Mouse (Mus musculus) layer of hippocampus, postnatal 10 days (tissue): ENCODE data around the gene Fut1. TPM values are rescaled to one million over a fixed set of nuclear protein-coding genes. Genes with fewer than 3 reads are reported as not detected.

Experiments
- DNase-seq, 2 experiments: peaks; one replicate each; pipeline ENCODE4 v3.0.0; 2021; ENCODE audit warnings: low spot score in 2 of 2
- total RNA-seq, 2 experiments: library from RNA; stranded (reverse); gene quantifications; 2 replicates each; pipeline ENCODE4 v1.2.3; 2021

The Fut1 gene
- total RNA-seq, 2 experiments from 2014 or later = 0.20 to 0.71 TPM

GRCm38 (mm10) chr7:45667761-45668160 is 50.7 kb downstream of the Fut1 start:
- DNase-seq = peak in 1 of 2 experiments; percentile 51

DNA sequence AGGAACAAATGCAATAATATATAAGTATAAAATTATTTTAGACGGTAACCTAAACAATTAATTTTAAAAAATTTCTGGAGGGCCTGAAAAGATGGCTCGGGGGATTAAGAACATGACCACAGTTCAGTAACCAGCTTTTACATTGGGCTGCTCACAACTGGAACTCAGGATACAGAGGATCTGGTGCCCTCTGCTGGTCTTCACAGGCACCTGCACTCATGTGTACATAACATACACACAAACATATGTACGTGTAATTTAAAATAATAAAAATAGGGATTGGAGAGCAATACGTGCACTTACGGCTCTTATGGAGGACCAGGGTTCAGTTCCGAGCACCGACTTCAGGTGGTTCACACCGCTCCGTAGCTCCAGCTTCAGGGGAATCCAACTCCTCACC is 51.8 kb downstream of the Fut1 start:
- DNase-seq = no peak

Other genes starting within 250 kb of the Fut1 start
- gene Lin7b, start 246.7 kb upstream of the Fut1 start, total RNA-seq = 100 to 1,000 TPM; 137 to 163 TPM
- gene Snrnp70, start 221.5 kb upstream of the Fut1 start, total RNA-seq = 100 to 1,000 TPM; 393 to 440 TPM
- gene Kcna7, start 211.6 kb upstream of the Fut1 start, total RNA-seq = not detected
- gene Ntf5, start 203.6 kb upstream of the Fut1 start, total RNA-seq = under 1 TPM; 0.18 to 0.22 TPM
- under 1 TPM in 1 of 2 experiments, not detected in 1; 0.75 TPM for gene Lhb, start 196.5 kb upstream of the Fut1 start, total RNA-seq
- 10 to 100 TPM; 18.9 to 20.9 TPM for gene Gys1, start 182.4 kb upstream of the Fut1 start, total RNA-seq
- gene Ruvbl2, start 179.2 kb upstream of the Fut1 start, total RNA-seq = 10 to 100 TPM; 44.5 to 44.9 TPM
- gene Ftl1, start 157.4 kb upstream of the Fut1 start, total RNA-seq = 100 to 1,000 TPM; 429 to 433 TPM
- 100 to 1,000 TPM; 103 to 123 TPM for gene Bax, start 150.4 kb upstream of the Fut1 start, total RNA-seq
- gene Tulp2, start 135.4 kb upstream of the Fut1 start, total RNA-seq = under 1 TPM in 1 of 2 experiments, not detected in 1; 0.23 TPM
- gene Gm45808, start 130.5 kb upstream of the Fut1 start, total RNA-seq = 1 to 10 TPM; 1.2 to 1.4 TPM
- 1 to 10 TPM; 2.0 to 2.6 TPM for gene Dhdh, start 128.5 kb upstream of the Fut1 start, total RNA-seq
- 100 to 1,000 TPM; 107 to 117 TPM for gene Nucb1, start 106.9 kb upstream of the Fut1 start, total RNA-seq
- gene Ppp1r15a, start 91.0 kb upstream of the Fut1 start, total RNA-seq = 10 to 100 TPM; 23.6 to 29.3 TPM
- under 1 TPM; 0.80 to 0.94 TPM for gene Plekha4, start 91.0 kb upstream of the Fut1 start, total RNA-seq
- not detected for gene Hsd17b14, start 62.4 kb upstream of the Fut1 start, total RNA-seq
- 10 to 100 TPM; 20.8 to 22.9 TPM for gene Bcat2, start 47.1 kb upstream of the Fut1 start, total RNA-seq
- gene Fgf21, start 1.8 kb upstream of the Fut1 start, total RNA-seq = not detected
- not detected for gene Izumo1, start 4.5 kb downstream of the Fut1 start, total RNA-seq
- gene Rasip1, start 10.2 kb downstream of the Fut1 start, total RNA-seq = 10 to 100 TPM; 13.9 to 14.5 TPM
- gene Mamstr, start 22.7 kb downstream of the Fut1 start, total RNA-seq = 1 to 10 TPM; 1.7 TPM
- gene Fut2, start 49.1 kb downstream of the Fut1 start, total RNA-seq = under 1 TPM in 1 of 2 experiments, not detected in 1; 0.22 TPM
- 1 to 10 TPM in 1 of 2 experiments, under 1 TPM in 1; 0.75 to 1.0 TPM for gene Ntn5, start 66.7 kb downstream of the Fut1 start, total RNA-seq
- under 1 TPM; 0.14 to 0.18 TPM for gene Sec1, start 77.1 kb downstream of the Fut1 start, total RNA-seq
- gene Car11, start 82.6 kb downstream of the Fut1 start, total RNA-seq = 100 to 1,000 TPM; 121 to 131 TPM
- 10 to 100 TPM; 37.1 to 43.4 TPM for gene Dbp, start 87.8 kb downstream of the Fut1 start, total RNA-seq
- 100 to 1,000 TPM; 497 to 584 TPM for gene Rpl18, start 98.2 kb downstream of the Fut1 start, total RNA-seq
- 10 to 100 TPM; 27.3 to 27.7 TPM for gene Sphk2, start 100.7 kb downstream of the Fut1 start, total RNA-seq
- under 1 TPM; 0.34 to 0.51 TPM for gene Fam83e, start 103.9 kb downstream of the Fut1 start, total RNA-seq
- not detected for gene Spaca4, start 108.5 kb downstream of the Fut1 start, total RNA-seq
- 100 to 1,000 TPM; 298 to 311 TPM for gene Lmtk3, start 166.4 kb downstream of the Fut1 start, total RNA-seq
- 10 to 100 TPM; 11.8 to 12.0 TPM for gene Sult2b1, start 167.4 kb downstream of the Fut1 start, total RNA-seq
- 100 to 1,000 TPM; 180 to 184 TPM for gene Cyth2, start 197.3 kb downstream of the Fut1 start, total RNA-seq
- gene Kcnj14, start 207.5 kb downstream of the Fut1 start, total RNA-seq = 1 to 10 TPM; 2.0 to 2.6 TPM
- 10 to 100 TPM; 27.0 to 27.3 TPM for gene Grwd1, start 213.7 kb downstream of the Fut1 start, total RNA-seq